Mouse (Mus musculus) heart, postnatal 10 days (tissue): ENCODE data around the gene Nhlrc3. TPM values are rescaled to one million over a fixed set of nuclear protein-coding genes. Genes with fewer than 3 reads are reported as not detected.

Experiments used
- total RNA-seq, 2 experiments: library from RNA; stranded (reverse); gene quantifications; 2 replicates each; pipeline ENCODE4 v1.2.3; 2021

Gene Nhlrc3
- total RNA-seq, 2 experiments from 2014 or later: 7.6 to 7.9 TPM

Other genes starting within 250 kb of the Nhlrc3 start
- gene Proser1, start 334 bp upstream of the Nhlrc3 start, total RNA-seq: 10 to 100 TPM; 15.0 to 15.1 TPM
- gene Stoml3, start 25.3 kb upstream of the Nhlrc3 start, total RNA-seq: not detected
- 10 to 100 TPM; 16.8 to 22.9 TPM for gene Frem2, start 194.0 kb upstream of the Nhlrc3 start, total RNA-seq